Mouse (Mus musculus) bone marrow macrophage, adult 2 months (primary cell): ENCODE data around the gene Cntrl.

Source experiments
- CTCF ChIP-seq: IDR thresholded peaks from 2 replicates; pipeline ENCODE4 v1.5.1; 2012; ENCODE audit warnings: low read depth, mild to moderate bottlenecking, low read length, moderate library complexity
- POLR2A ChIP-seq: IDR thresholded peaks from 2 replicates; pipeline ENCODE4 v1.6.1; 2012; ENCODE audit warnings: mild to moderate bottlenecking, low read depth, low read length, borderline replicate concordance

- TF ChIP-seq POLR2A (no peak), CTCF (no peak)
Measured at GRCm38 (mm10) chr2:35148806-35149205, 39.5 kb downstream of the Cntrl start.
